Mouse (Mus musculus): ENCODE measurements around the gene Gria3.

The Gria3 gene

GRCm38 (mm10) chrX:41400058-41400904 lies at the start of gene Gria3:
Gria3 (plus strand) TSS chrX:41400854.
- DNase-seq (ENCODE audit: low spot score): no peak

GRCm38 (mm10) chrX:41387086-41387485 lies 13.6 kb upstream of the Gria3 start:
- DNase-seq (ENCODE audit: low spot score): no peak

- DNase-seq (ENCODE audit: low spot score): no peak
Measured at GRCm38 (mm10) chrX:41389079-41389478, 11.6 kb upstream of the Gria3 start.

- DNase-seq (ENCODE audit: low spot score): no peak
Measured at GRCm38 (mm10) chrX:41398482-41398881, 2.2 kb upstream of the Gria3 start.

- no peak for DNase-seq (ENCODE audit: low spot score)
Measured at GRCm38 (mm10) chrX:41401186-41401585, 532 bp downstream of the Gria3 start.

- DNase-seq (ENCODE audit: low spot score): no peak
Measured at GRCm38 (mm10) chrX:41401590-41402240, 1.1 kb downstream of the Gria3 start.

GRCm38 (mm10) chrX:41402656-41403055 lies 2.0 kb downstream of the Gria3 start:
- no peak for DNase-seq (ENCODE audit: low spot score)

- DNase-seq (ENCODE audit: low spot score): no peak
Measured at GRCm38 (mm10) chrX:41406288-41406687, 5.6 kb downstream of the Gria3 start.

GRCm38 (mm10) chrX:41409791-41410190 lies 9.1 kb downstream of the Gria3 start:
- no peak for DNase-seq (ENCODE audit: low spot score)

- no peak for DNase-seq (ENCODE audit: low spot score)
Measured at GRCm38 (mm10) chrX:41425651-41426050, 25.0 kb downstream of the Gria3 start.

GRCm38 (mm10) chrX:41428011-41428410 lies 27.4 kb downstream of the Gria3 start:
- DNase-seq (ENCODE audit: low spot score): no peak

GRCm38 (mm10) chrX:41435541-41435940 lies 34.9 kb downstream of the Gria3 start:
- no peak for DNase-seq (ENCODE audit: low spot score)

GRCm38 (mm10) chrX:41438841-41439240 lies 38.2 kb downstream of the Gria3 start:
- no peak for DNase-seq (ENCODE audit: low spot score)

GRCm38 (mm10) chrX:41448876-41449275 lies 48.2 kb downstream of the Gria3 start:
- DNase-seq (ENCODE audit: low spot score): no peak

GRCm38 (mm10) chrX:41477486-41477885 lies 76.8 kb downstream of the Gria3 start:
- no peak for DNase-seq (ENCODE audit: low spot score)

GRCm38 (mm10) chrX:41496528-41496927 lies 95.9 kb downstream of the Gria3 start:
- DNase-seq (ENCODE audit: low spot score): no peak

GRCm38 (mm10) chrX:41505371-41505770 lies 104.7 kb downstream of the Gria3 start:
- no peak for DNase-seq (ENCODE audit: low spot score)

GRCm38 (mm10) chrX:41507959-41508358 lies 107.3 kb downstream of the Gria3 start:
- no peak for DNase-seq (ENCODE audit: low spot score)

- no peak for DNase-seq (ENCODE audit: low spot score)
Measured at GRCm38 (mm10) chrX:41514982-41515381, 114.3 kb downstream of the Gria3 start.

- no peak for DNase-seq (ENCODE audit: low spot score)
Measured at GRCm38 (mm10) chrX:41532511-41532910, 131.9 kb downstream of the Gria3 start.

GRCm38 (mm10) chrX:41535886-41536285 lies 135.2 kb downstream of the Gria3 start:
- no peak for DNase-seq (ENCODE audit: low spot score)

- no peak for DNase-seq (ENCODE audit: low spot score)
Measured at GRCm38 (mm10) chrX:41562296-41563060, 161.8 kb downstream of the Gria3 start.

GRCm38 (mm10) chrX:41564898-41565297 lies 164.2 kb downstream of the Gria3 start:
- DNase-seq (ENCODE audit: low spot score): no peak

Data from layer of hippocampus, adult 9-10 months (tissue).